Mouse (Mus musculus) liver, embryonic 15.5 days (tissue): ENCODE measurements around the gene Nhej1. TPM values are rescaled to one million over a fixed set of nuclear protein-coding genes. Genes with fewer than 3 reads are reported as not detected.

Experiments
- ATAC-seq: fragments of 200-750 bp; cut with Nextera tagmentation; 2 replicates; pipeline ENCODE4 v1.8.0; 2017; ENCODE audit warnings: moderate number of reproducible peaks, mild to moderate bottlenecking, moderate library complexity; ENCODE audit not compliant: insufficient read depth
- H3K27ac ChIP-seq: fragments of 300-500 bp; sonication (generic); replicated peaks from 2 replicates; pipeline ENCODE4 v1.5.1; 2015; ENCODE audit warnings: mild to moderate bottlenecking, inconsistent platforms
- H3K27me3 ChIP-seq: fragments of 300-500 bp; sonication (generic); 2 replicates; pipeline ENCODE4 v1.6.1; 2015; ENCODE audit warnings: mild to moderate bottlenecking, inconsistent platforms
- H3K36me3 ChIP-seq: fragments of 300-500 bp; sonication (generic); replicated peaks from 2 replicates; pipeline ENCODE4 v1.6.1; 2015; ENCODE audit warnings: moderate library complexity, mild to moderate bottlenecking, inconsistent platforms
- H3K4me1 ChIP-seq: fragments of 300-500 bp; sonication (generic); replicated peaks from 2 replicates; pipeline ENCODE4 v1.6.1; 2015; ENCODE audit warnings: inconsistent platforms
- H3K4me2 ChIP-seq: fragments of 300-500 bp; sonication (generic); 2 replicates; pipeline ENCODE4 v1.6.1; 2015; ENCODE audit warnings: moderate library complexity, mild to moderate bottlenecking, inconsistent platforms
- H3K4me3 ChIP-seq: fragments of 300-500 bp; sonication (generic); replicated peaks from 2 replicates; pipeline ENCODE4 v1.5.1; 2015; ENCODE audit warnings: mild to moderate bottlenecking, inconsistent platforms
- H3K9ac ChIP-seq: fragments of 300-500 bp; sonication (generic); 2 replicates; pipeline ENCODE4 v1.6.1; 2015; ENCODE audit warnings: moderate library complexity, mild to moderate bottlenecking, inconsistent platforms
- H3K9me3 ChIP-seq: fragments of 300-500 bp; sonication (generic); replicated peaks from 2 replicates; pipeline ENCODE4 v1.6.1; 2016; ENCODE audit warnings: inconsistent platforms
- WGBS: fragments of 180-500 bp; shearing (Covaris S2); methylation state at CpG from one replicate; pipeline ENCODE4 v1.1.7; 2015; ENCODE audit warnings: mixed read lengths; ENCODE audit not compliant: insufficient replicate concordance; 5-methylcytosine and 5-hydroxymethylcytosine counted together
- polyA plus RNA-seq: library from polyadenylated mRNA; unstranded; fragments of >200 nt; fragmentation: Nextera tagmentation; extraction: Ambion mirVana; gene quantifications from 2 replicates; pipeline ENCODE4 v1.2.1, GENCODE M21; 2015

Nhej1 gene
- polyA plus RNA-seq, 1 experiment from 2014 or later, result 5.8 TPM

- no peak for ATAC-seq
- no peaks in the 10 kb centered on the region for H3K36me3 ChIP-seq
- H3K4me1 ChIP-seq, result peaks cover 8% of the 10 kb centered on the region
- H3K27me3 ChIP-seq, result peaks cover 98% of the 10 kb centered on the region
- under 1% methylated on average over 16 of the region's 16 CpGs for WGBS
- peak overlapping the region; percentile 48 for H3K4me2 ChIP-seq
- peak overlapping the region; percentile 53 for H3K4me3 ChIP-seq
- H3K9me3 ChIP-seq, result no peaks in the 10 kb centered on the region
- no peak overlapping the region for H3K27ac ChIP-seq
- peak overlapping the region; percentile 37 for H3K9ac ChIP-seq
These were observed 174.9 kb downstream of the Nhej1 start for GRCm38 (mm10) chr1:74950066-74950465.

- Histone ChIP-seq H3K27me3 (peaks cover 97% of the 10 kb centered on the region), H3K4me1 (peaks cover 8% of the 10 kb centered on the region), H3K4me3 (peak overlapping the region; percentile 53), H3K9ac (no peak overlapping the region), H3K36me3 (no peaks in the 10 kb centered on the region), H3K4me2 (peak overlapping the region; percentile 48), H3K27ac (no peak overlapping the region), H3K9me3 (no peaks in the 10 kb centered on the region)
- ATAC-seq, result peak; percentile 38; the same call in 1 of the 2 replicates
- WGBS, result 3% methylated on average over 24 of the region's 24 CpGs
These were observed 175.3 kb downstream of the Nhej1 start for GRCm38 (mm10) chr1:74949666-74950050.

GRCm38 (mm10) chr1:74948784-74949665 is 176.0 kb downstream of the Nhej1 start:
- Histone ChIP-seq H3K4me1 (peaks cover 8% of the 10 kb centered on the region), H3K9me3 (no peaks in the 10 kb centered on the region), H3K27me3 (peaks cover 93% of the 10 kb centered on the region), H3K27ac (no peak overlapping the region), H3K9ac (no peak overlapping the region), H3K4me2 (peak overlapping the region; percentile 48), H3K36me3 (no peaks in the 10 kb centered on the region), H3K4me3 (peak overlapping the region; percentile 53)
- WGBS, result 3% methylated on average over 20 of the region's 20 CpGs
- ATAC-seq, result 0 out of 2 replicates have a peak, but pooled peaks have one; percentile 1

- no peak overlapping the region for H3K4me3 ChIP-seq
These were observed 176.9 kb downstream of the Nhej1 start for GRCm38 (mm10) chr1:74947986-74948670.

GRCm38 (mm10) chr1:74941651-74942360 is 183.2 kb downstream of the Nhej1 start:
- H3K4me1 ChIP-seq, result no peaks in the 10 kb centered on the region
- H3K36me3 ChIP-seq, result no peaks in the 10 kb centered on the region
- no peak overlapping the region for H3K27ac ChIP-seq
- no peak overlapping the region for H3K4me2 ChIP-seq
- H3K4me3 ChIP-seq, result no peak overlapping the region
- no peak overlapping the region for H3K9ac ChIP-seq
- peaks cover 41% of the 10 kb centered on the region for H3K27me3 ChIP-seq
- no peak for ATAC-seq
- WGBS, result 35% methylated on average over 12 of the region's 12 CpGs
- no peaks in the 10 kb centered on the region for H3K9me3 ChIP-seq

More at GRCm38 (mm10) chr1:74947986-74948670, 176.9 kb downstream of the Nhej1 start:
- H3K4me1 ChIP-seq, result peaks cover 8% of the 10 kb centered on the region
- H3K9me3 ChIP-seq, result no peaks in the 10 kb centered on the region
- WGBS, result 2% methylated on average over 41 of the region's 41 CpGs
- H3K27ac ChIP-seq, result no peak overlapping the region
- no peak for ATAC-seq
- no peak overlapping the region for H3K9ac ChIP-seq
- H3K36me3 ChIP-seq, result no peaks in the 10 kb centered on the region
- H3K4me2 ChIP-seq, result peak overlapping the region; percentile 48
- H3K27me3 ChIP-seq, result peaks cover 84% of the 10 kb centered on the region

GRCm38 (mm10) chr1:74939762-74940161 is 185.2 kb downstream of the Nhej1 start:
- Histone ChIP-seq H3K4me1 (no peaks in the 10 kb centered on the region), H3K4me3 (no peak overlapping the region), H3K9ac (no peak overlapping the region), H3K27me3 (peaks cover 35% of the 10 kb centered on the region), H3K27ac (no peak overlapping the region), H3K4me2 (no peak overlapping the region), H3K9me3 (no peaks in the 10 kb centered on the region), H3K36me3 (no peaks in the 10 kb centered on the region)
- no peak for ATAC-seq
- 5% methylated on average over 3 of the region's 3 CpGs for WGBS

GRCm38 (mm10) chr1:74936221-74936830 is 188.7 kb downstream of the Nhej1 start:
- no peak for ATAC-seq
- no peaks in the 10 kb centered on the region for H3K36me3 ChIP-seq
- H3K9me3 ChIP-seq, result no peaks in the 10 kb centered on the region
- H3K27ac ChIP-seq, result no peak overlapping the region
- WGBS, result 37% methylated on average over 12 of the region's 12 CpGs
- H3K9ac ChIP-seq, result no peak overlapping the region
- H3K4me3 ChIP-seq, result no peak overlapping the region
- no peaks in the 10 kb centered on the region for H3K4me1 ChIP-seq
- H3K27me3 ChIP-seq, result peaks cover 48% of the 10 kb centered on the region
- H3K4me2 ChIP-seq, result no peak overlapping the region

GRCm38 (mm10) chr1:74935402-74935801 is 189.6 kb downstream of the Nhej1 start, which contains the start of gene Cfap65:
Gene Cfap65 (minus strand): TSS chr1:74935599.
- Histone ChIP-seq H3K36me3 (no peaks in the 10 kb centered on the region), H3K4me1 (no peaks in the 10 kb centered on the region), H3K9ac (no peak within 1 kb of the TSS), H3K27me3 (peaks cover 48% of the 10 kb centered on the region), H3K4me3 (no peak within 1 kb of the TSS), H3K4me2 (peak within 1 kb of the TSS; percentile 20; the same call in 1 of the 2 replicates), H3K27ac (no peak within 1 kb of the TSS), H3K9me3 (no peaks in the 10 kb centered on the region)
- no peak for ATAC-seq
- under 1% methylated on average over 18 of the region's 18 CpGs for WGBS

GRCm38 (mm10) chr1:74927621-74928296 is 197.2 kb downstream of the Nhej1 start:
- Histone ChIP-seq H3K36me3 (no peaks in the 10 kb centered on the region), H3K9ac (no peak overlapping the region), H3K27ac (no peak overlapping the region), H3K9me3 (no peaks in the 10 kb centered on the region), H3K4me2 (no peak overlapping the region), H3K4me3 (no peak overlapping the region), H3K27me3 (peaks cover 14% of the 10 kb centered on the region; the same call in 1 of the 2 replicates), H3K4me1 (no peaks in the 10 kb centered on the region)
- 70% methylated on average over 9 of the region's 9 CpGs for WGBS
- ATAC-seq, result no peak

- Histone ChIP-seq H3K4me1 (no peaks in the 10 kb centered on the region), H3K27me3 (peaks cover 11% of the 10 kb centered on the region; the same call in 1 of the 2 replicates), H3K9me3 (no peaks in the 10 kb centered on the region), H3K36me3 (no peaks in the 10 kb centered on the region), H3K9ac (no peak overlapping the region), H3K4me3 (no peak overlapping the region), H3K27ac (no peak overlapping the region), H3K4me2 (no peak overlapping the region)
- no peak for ATAC-seq
- WGBS, result 28% methylated on average over 6 of the region's 6 CpGs
These were observed 198.3 kb downstream of the Nhej1 start for GRCm38 (mm10) chr1:74926721-74927120.
